Mouse (Mus musculus) intestine, embryonic 14.5 days (tissue): ENCODE measurements at regions not wholly inside any gene's neighbourhood (a gene's known extent, or its start where the extent isn't known, plus 50 kb on each side); places are given as distances from the start of the nearest gene placed in this dataset.
"Not testable (repeated sequence)": the region's sequence is repeated elsewhere in the genome, so short reads cannot be mapped to it uniquely, and the experiment has no call there.

ENCODE experiments used
- ATAC-seq: fragments of 200-750 bp; cut with Nextera tagmentation; replicated peaks from 2 replicates; pipeline ENCODE4 v1.8.0; 2017; ENCODE audit warnings: low read depth, moderate number of reproducible peaks, moderate TSS enrichment, moderate library complexity; ENCODE audit not compliant: low FRiP score, low TSS enrichment
- DNase-seq: peaks from one replicate; pipeline ENCODE4 v3.0.0-alpha.2; 2018; ENCODE audit warnings: low spot score
- H3K27ac ChIP-seq: fragments of 300-500 bp; sonication (generic); 2 replicates; pipeline ENCODE4 v1.5.1; 2014; ENCODE audit warnings: low read depth, mild to moderate bottlenecking, control low read depth
- H3K27me3 ChIP-seq: fragments of 300-500 bp; sonication (generic); replicated peaks from 2 replicates; pipeline ENCODE4 v1.6.1; 2014; ENCODE audit warnings: low read length, control low read depth; ENCODE audit not compliant: control insufficient read depth, insufficient read depth
- H3K36me3 ChIP-seq: fragments of 300-500 bp; sonication (generic); 2 replicates; pipeline ENCODE4 v1.6.1; 2014; ENCODE audit warnings: low read length, control low read depth; ENCODE audit not compliant: control insufficient read depth, insufficient read depth
- H3K4me1 ChIP-seq: fragments of 300-500 bp; sonication (generic); replicated peaks from 2 replicates; pipeline ENCODE4 v1.6.1; 2014; ENCODE audit warnings: low read length, control low read depth, mixed read lengths; ENCODE audit not compliant: control insufficient read depth, insufficient read depth
- H3K4me2 ChIP-seq: fragments of 300-500 bp; sonication (generic); 2 replicates; pipeline ENCODE4 v1.6.1; 2014; ENCODE audit warnings: low read length
- H3K4me3 ChIP-seq: fragments of 300-500 bp; sonication (generic); 2 replicates; pipeline ENCODE4 v1.5.1; 2014; ENCODE audit warnings: low read depth, low read length, control low read depth, mixed read lengths
- H3K9ac ChIP-seq: fragments of 300-500 bp; sonication (generic); 2 replicates; pipeline ENCODE4 v1.6.1; 2014; ENCODE audit warnings: mild to moderate bottlenecking, low read length
- H3K9me3 ChIP-seq: fragments of 300-500 bp; sonication (generic); 2 replicates; pipeline ENCODE4 v1.6.1; 2016; ENCODE audit warnings: low read length, control low read depth; ENCODE audit not compliant: control insufficient read depth
- WGBS: fragments of 180-500 bp; shearing (Covaris S2); extraction: QIAGEN DNeasy Blood & Tissue Kit; methylation state at CpG from one replicate; pipeline ENCODE4 v1.1.7; 2014; 5-methylcytosine and 5-hydroxymethylcytosine counted together

- DNase-seq (no peak), ATAC-seq (no peak)
- Histone ChIP-seq H3K9ac (no peak overlapping the region), H3K4me1 (no peaks in the 10 kb centered on the region), H3K4me2 (no peak overlapping the region), H3K27me3 (no peaks in the 10 kb centered on the region), H3K4me3 (no peak overlapping the region), H3K9me3 (no peaks in the 10 kb centered on the region), H3K36me3 (no peaks in the 10 kb centered on the region), H3K27ac (no peak overlapping the region)
- 58% methylated on average over 5 of the region's 5 CpGs for WGBS
Observed at GRCm38 (mm10) chr12:107188055-107188454, 300.4 kb upstream of the 3110018I06Rik start.

DNA sequence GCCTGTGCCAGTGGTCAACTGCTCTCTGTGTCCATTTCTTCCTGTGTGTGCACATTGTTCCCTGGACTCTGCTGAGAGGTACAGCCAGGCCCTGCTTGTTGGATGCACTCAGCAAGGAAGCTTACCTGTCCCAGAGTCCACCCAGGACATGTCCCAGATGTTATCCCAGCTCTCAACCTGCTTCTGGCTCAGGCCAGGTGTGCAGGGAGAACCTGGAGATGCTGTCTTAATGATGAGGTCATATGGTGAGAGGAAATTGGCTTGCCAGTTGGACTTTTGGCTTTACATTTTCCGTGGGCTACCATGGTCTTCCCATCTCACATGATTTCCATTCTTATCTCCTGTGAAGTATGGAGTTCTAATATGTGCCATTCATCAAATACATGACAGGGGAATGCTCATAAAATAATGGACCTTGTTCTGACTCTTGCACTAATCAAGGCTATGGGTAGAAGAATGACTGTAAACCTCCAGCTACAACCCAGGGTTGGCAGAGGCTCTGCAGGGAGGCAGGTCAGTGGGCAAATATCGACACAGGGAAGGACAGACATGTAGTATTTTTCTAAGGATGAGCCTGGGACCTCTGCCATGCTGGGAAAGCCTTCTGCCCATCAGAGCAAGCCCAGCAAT, 289.9 kb upstream of the 3110018I06Rik start:
- Histone ChIP-seq H3K27ac (no peak overlapping the region), H3K9me3 (no peaks in the 10 kb centered on the region), H3K4me3 (no peak overlapping the region), H3K36me3 (no peaks in the 10 kb centered on the region), H3K4me2 (no peak overlapping the region), H3K9ac (no peak overlapping the region), H3K27me3 (no peaks in the 10 kb centered on the region), H3K4me1 (no peaks in the 10 kb centered on the region)
- no peak for ATAC-seq
- WGBS: 67% methylated on average over 2 of the region's 2 CpGs
- DNase-seq: no peak

DNA sequence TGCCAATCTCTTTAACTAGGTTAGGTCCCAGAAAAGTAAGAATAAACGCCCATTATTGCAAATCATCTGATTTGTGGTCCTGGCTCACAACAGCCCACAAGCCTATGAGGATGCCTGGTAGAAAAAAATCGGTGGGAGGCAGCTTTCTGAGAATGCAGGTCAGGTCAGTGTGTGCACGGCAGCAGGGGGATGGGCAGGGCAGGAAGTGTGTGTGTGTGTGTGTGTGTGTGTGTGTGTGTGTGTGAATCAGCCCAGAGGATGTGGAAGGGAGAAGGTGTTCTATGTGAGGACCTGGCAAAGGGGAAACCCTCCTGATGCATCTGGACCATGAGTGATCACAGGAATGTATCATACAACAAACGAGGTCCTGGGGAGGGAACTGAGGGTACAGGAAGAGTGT, 287.5 kb upstream of the 3110018I06Rik start:
- no peak overlapping the region for H3K27ac ChIP-seq
- H3K4me2 ChIP-seq: no peak overlapping the region
- H3K9me3 ChIP-seq: no peaks in the 10 kb centered on the region
- WGBS: 52% methylated on average over 4 of the region's 4 CpGs
- ATAC-seq (no peak), DNase-seq (no peak)
- no peaks in the 10 kb centered on the region for H3K4me1 ChIP-seq
- no peak overlapping the region for H3K9ac ChIP-seq
- H3K36me3 ChIP-seq: no peaks in the 10 kb centered on the region
- H3K27me3 ChIP-seq: no peaks in the 10 kb centered on the region
- H3K4me3 ChIP-seq: no peak overlapping the region

- not testable (repeated sequence) for H3K36me3 ChIP-seq
- 42% methylated on average over 6 of the region's 6 CpGs for WGBS
Observed at GRCm38 (mm10) chr12:107208826-107209225, 279.6 kb upstream of the 3110018I06Rik start.

DNA sequence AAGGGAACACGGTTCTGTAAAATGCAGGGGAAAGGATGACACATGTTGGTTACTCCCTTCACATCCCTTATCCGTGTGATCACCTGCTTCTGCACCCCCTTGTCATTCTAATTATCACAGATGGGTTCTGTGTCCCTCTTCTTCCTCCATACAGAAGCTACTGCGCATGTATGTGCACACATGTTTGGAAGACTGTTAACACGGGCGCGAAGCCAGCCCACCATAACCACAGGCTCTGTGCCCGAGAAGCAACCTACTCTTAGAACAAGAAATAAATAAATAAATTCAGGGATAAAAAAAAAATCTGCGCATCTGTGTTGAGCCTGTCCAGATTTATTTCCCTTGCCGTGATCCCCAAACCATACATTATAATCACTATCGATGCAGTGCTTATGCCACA, 275.6 kb upstream of the 3110018I06Rik start:
- H3K4me1 ChIP-seq: no peaks in the 10 kb centered on the region
- H3K4me3 ChIP-seq: no peak overlapping the region
- H3K9me3 ChIP-seq: no peaks in the 10 kb centered on the region
- H3K36me3 ChIP-seq: no peaks in the 10 kb centered on the region
- no peak overlapping the region for H3K4me2 ChIP-seq
- DNase-seq (no peak), ATAC-seq (no peak)
- no peaks in the 10 kb centered on the region for H3K27me3 ChIP-seq
- 91% methylated on average over 10 of the region's 10 CpGs for WGBS
- H3K9ac ChIP-seq: no peak overlapping the region
- no peak overlapping the region for H3K27ac ChIP-seq

More at GRCm38 (mm10) chr12:107208826-107209225, 279.6 kb upstream of the 3110018I06Rik start:
- not testable (repeated sequence) for H3K4me2 ChIP-seq, DNase-seq, H3K27me3 ChIP-seq, H3K27ac ChIP-seq, H3K4me1 ChIP-seq, H3K4me3 ChIP-seq, ATAC-seq, H3K9ac ChIP-seq, H3K9me3 ChIP-seq

DNA sequence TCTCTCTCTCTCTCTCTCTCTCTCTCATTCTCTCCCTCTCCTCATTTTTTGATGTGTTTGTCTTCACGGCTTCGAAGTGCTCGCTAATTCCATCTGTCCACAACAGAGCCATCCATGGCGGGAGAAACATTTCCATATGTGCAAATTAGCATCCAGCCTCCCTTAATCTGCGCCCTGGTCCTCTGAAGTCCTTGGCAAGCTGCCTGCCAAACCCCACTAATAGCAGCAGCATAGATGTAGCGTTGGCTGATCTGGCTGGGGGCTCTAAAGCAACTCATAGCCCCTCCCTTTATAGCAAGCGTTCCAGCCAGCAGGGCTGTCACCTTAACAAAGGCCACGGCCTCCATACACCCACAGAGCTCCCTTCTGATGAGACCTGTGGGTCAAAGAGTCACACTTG, 272.3 kb upstream of the 3110018I06Rik start:
- H3K27me3 ChIP-seq: no peaks in the 10 kb centered on the region
- no peak overlapping the region for H3K4me3 ChIP-seq
- no peaks in the 10 kb centered on the region for H3K4me1 ChIP-seq
- no peak overlapping the region for H3K27ac ChIP-seq
- 65% methylated on average over 8 of the region's 8 CpGs for WGBS
- H3K4me2 ChIP-seq: no peak overlapping the region
- H3K9ac ChIP-seq: no peak overlapping the region
- ATAC-seq (no peak), DNase-seq (no peak)
- no peaks in the 10 kb centered on the region for H3K9me3 ChIP-seq
- H3K36me3 ChIP-seq: no peaks in the 10 kb centered on the region

DNA sequence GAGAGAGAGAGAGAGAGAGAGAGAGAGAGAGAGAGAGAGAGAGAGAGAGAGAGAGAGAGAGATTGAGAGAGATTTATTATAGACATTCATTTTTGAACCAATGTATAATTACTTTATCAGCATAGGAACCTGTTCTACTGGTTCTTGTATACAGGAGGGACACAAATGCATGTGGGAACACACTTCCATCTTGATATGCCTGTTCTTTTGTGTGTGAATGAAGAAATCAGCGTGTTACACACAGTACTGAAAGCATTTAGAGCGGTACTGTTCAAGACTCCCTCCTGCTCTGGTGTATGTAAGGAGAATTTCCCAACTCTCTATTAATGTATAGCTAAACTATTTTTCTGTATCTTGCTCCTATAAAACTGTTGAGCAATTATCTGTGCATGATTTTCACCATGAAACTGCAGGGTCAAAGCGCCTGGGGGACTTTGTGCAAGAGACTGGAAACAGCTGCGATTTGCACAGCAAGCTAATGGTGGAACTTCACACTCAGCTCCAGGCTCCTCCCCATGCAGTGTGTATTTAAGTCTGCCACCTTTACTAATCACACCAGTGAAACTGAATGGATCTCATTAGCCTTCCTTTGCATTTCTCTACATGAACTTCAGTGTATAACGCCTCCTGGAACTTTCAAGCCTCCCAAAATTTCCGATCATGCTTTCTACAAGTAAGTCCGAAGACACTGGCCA, 267.0 kb upstream of the 3110018I06Rik start:
- ATAC-seq (no peak), DNase-seq (no peak)
- Histone ChIP-seq H3K9me3 (no peaks in the 10 kb centered on the region), H3K27ac (no peak overlapping the region), H3K4me2 (no peak overlapping the region), H3K4me1 (no peaks in the 10 kb centered on the region), H3K36me3 (no peaks in the 10 kb centered on the region), H3K4me3 (no peak overlapping the region), H3K27me3 (no peaks in the 10 kb centered on the region), H3K9ac (no peak overlapping the region)
- 79% methylated on average over 7 of the region's 7 CpGs for WGBS

- peaks cover 3% of the 10 kb centered on the region; the same call in 1 of the 2 replicates for H3K9me3 ChIP-seq
- no peaks in the 10 kb centered on the region for H3K36me3 ChIP-seq
- no peak overlapping the region for H3K4me3 ChIP-seq
- no peaks in the 10 kb centered on the region for H3K4me1 ChIP-seq
- WGBS: 76% methylated on average over 7 of the region's 7 CpGs
- ATAC-seq: no peak
- H3K9ac ChIP-seq: no peak overlapping the region
- no peak overlapping the region for H3K4me2 ChIP-seq
- H3K27ac ChIP-seq: no peak overlapping the region
- DNase-seq: no peak
- no peaks in the 10 kb centered on the region for H3K27me3 ChIP-seq
Observed at GRCm38 (mm10) chr12:107222106-107222505, 266.3 kb upstream of the 3110018I06Rik start.

DNA sequence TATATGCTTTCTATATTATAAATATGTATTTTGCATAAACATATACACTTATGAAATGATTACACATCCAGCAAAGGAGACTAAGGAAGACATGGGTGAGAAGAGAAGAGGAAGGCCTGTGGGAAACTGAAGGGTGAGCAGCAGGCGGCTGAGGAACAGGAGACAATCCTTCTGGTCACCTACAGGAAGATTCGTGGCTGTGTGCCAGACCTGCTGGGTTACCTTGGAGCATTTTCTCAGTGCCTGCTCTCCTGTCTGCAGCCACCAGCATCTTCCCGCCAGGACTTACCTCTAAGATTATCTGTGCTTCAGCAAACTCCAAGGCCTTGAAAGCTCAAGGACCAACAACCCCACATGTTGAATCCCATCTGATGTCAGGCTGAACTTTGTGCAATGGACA, 258.3 kb upstream of the 3110018I06Rik start:
- Histone ChIP-seq H3K4me1 (no peaks in the 10 kb centered on the region), H3K27me3 (no peaks in the 10 kb centered on the region), H3K9ac (no peak overlapping the region), H3K4me2 (no peak overlapping the region), H3K9me3 (peaks cover 3% of the 10 kb centered on the region; the same call in 1 of the 2 replicates), H3K4me3 (no peak overlapping the region), H3K36me3 (no peaks in the 10 kb centered on the region), H3K27ac (no peak overlapping the region)
- DNase-seq: no peak
- WGBS: 80% methylated on average over 3 of the region's 3 CpGs
- ATAC-seq: no peak
